Mouse (Mus musculus): ENCODE measurements around the gene Igfn1. TPM values are rescaled to one million over a fixed set of nuclear protein-coding genes. Genes with fewer than 3 reads are reported as not detected.

The Igfn1 gene
- total and polyA plus RNA-seq, 3 experiments = not detected

DNA sequence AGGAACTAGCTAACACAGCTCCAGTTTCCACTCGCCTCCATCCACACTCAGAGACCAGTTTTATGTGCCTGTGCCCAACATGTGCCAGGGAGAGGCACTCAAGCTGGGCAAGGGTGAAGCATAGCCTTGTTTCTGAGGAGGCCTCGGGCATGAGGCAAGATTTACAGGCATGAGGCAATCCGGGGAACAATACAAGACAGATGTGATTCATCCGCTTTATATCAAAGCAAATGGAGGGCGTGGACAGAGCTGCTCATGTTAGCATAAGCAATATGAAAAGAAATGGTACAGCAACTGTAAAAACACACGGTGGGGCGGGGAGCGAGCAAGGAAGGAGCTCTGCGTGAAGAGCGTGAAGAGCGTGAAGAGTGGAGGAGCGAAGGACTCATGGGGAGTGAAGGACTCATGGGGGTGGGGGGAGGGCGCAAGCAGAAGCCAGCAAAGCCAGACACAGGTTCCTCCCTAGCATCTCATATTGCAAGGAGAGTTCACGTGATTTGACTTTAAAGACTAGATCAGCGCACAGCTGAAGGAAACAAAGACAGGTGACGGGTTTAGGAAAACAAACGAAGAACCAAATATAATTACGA, 72.3 kb downstream of the Igfn1 start:
- TF ChIP-seq UBTF (IDR thresholded peaks at IDR 0.05; ENCODE audit: low read depth, low read length) (no peak), CHD2 (IDR thresholded peaks at IDR 0.05; ENCODE audit: low read length) (no peak), ETS1 (conservative IDR thresholded peaks at IDR 0.05; ENCODE audit: low read depth, low read length) (no peak), GABPA (IDR thresholded peaks at IDR 0.05; ENCODE audit: insufficient replicate concordance, low read depth, low read length) (no peak), JUND (conservative IDR thresholded peaks at IDR 0.05; ENCODE audit: low read depth, low read length) (no peak)
- Histone ChIP-seq H3K27ac (ENCODE audit: insufficient read depth, low read depth) (no peak overlapping the region), H3K36me3 (replicated peaks in 1 of 2; ENCODE audit: control insufficient read depth in 1 of 2, insufficient read depth in 1 of 2, low read length in 1 of 2) (no peaks in the 10 kb centered on the region), H3K4me3 (replicated peaks in 1 of 3; ENCODE audit: low read depth in 2 of 3, low read length in 2 of 3, poor library complexity in 1 of 3) (no peak overlapping the region), H3K79me2 (replicated peaks; ENCODE audit: control insufficient read depth, extremely low read depth, insufficient read depth, poor library complexity, severe bottlenecking) (no peaks in the 10 kb centered on the region), H3K9me3 (replicated peaks; ENCODE audit: low read length) (peaks cover 4% of the 10 kb centered on the region), H3K27me3 (replicated peaks) (peaks cover 46% of the 10 kb centered on the region), H3K9ac (ENCODE audit: insufficient read depth, low read depth) (no peak overlapping the region), H3K4me2 (ENCODE audit: insufficient read depth, low read depth, poor library complexity, severe bottlenecking) (no peak overlapping the region), H3K4me1 (ENCODE audit: control insufficient read depth in 1 of 2, insufficient read depth in 2 of 2) (peaks cover 7 to 44% of the 10 kb centered on the region in 2 experiments)
- DNase-seq (ENCODE audit: extremely low read depth) = no peak
- in situ Hi-C loops (cut with MboI; ENCODE audit: low pct_ligation_motif_present, low pct_unique_long_range_greater_than_20kb, low sequenced_read_pairs) (no loop called here), dilution Hi-C loops (cut with MboI; ENCODE audit: extremely low pct_ligation_motif_present, extremely low pct_unique_long_range_greater_than_20kb, low sequenced_read_pairs) (no loop called here)

DNA sequence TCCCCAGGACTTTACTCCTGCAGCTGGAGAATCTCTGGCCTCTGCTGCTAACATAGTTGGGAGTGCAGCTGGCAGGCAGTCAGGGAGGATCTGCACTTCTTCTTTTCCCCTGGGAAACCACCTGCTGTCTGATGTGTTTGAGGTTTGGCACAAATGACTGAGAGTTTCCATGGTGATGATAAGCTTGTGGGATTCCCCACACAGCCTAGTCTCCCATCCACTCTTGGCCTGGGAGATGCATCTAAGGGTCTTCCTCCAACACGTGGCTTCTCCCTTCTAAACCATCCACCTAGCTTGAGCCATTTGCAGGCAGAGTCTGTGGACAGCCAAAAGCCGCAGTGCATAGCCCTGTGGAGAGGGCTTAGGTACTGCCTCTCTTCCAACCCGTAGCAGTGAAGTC, 76.3 kb downstream of the Igfn1 start:
- peaks cover 11 to 48% of the 10 kb centered on the region in 2 experiments for H3K4me1 ChIP-seq (ENCODE audit: control insufficient read depth in 1 of 2, insufficient read depth in 2 of 2)
- H3K4me2 ChIP-seq (ENCODE audit: insufficient read depth, low read depth, poor library complexity, severe bottlenecking) = peak overlapping the region; percentile 24
- H3K4me3 ChIP-seq (replicated peaks in 1 of 3; ENCODE audit: low read depth in 2 of 3, low read length in 2 of 3, poor library complexity in 1 of 3) = no peak overlapping the region
- H3K27me3 ChIP-seq (replicated peaks) = peaks cover 46% of the 10 kb centered on the region
- no peaks in the 10 kb centered on the region for H3K79me2 ChIP-seq (replicated peaks; ENCODE audit: control insufficient read depth, extremely low read depth, insufficient read depth, poor library complexity, severe bottlenecking)
- peak; percentile 95 for DNase-seq (ENCODE audit: extremely low read depth)
- H3K9me3 ChIP-seq (replicated peaks; ENCODE audit: low read length) = peaks cover 4% of the 10 kb centered on the region
- no peak overlapping the region for H3K27ac ChIP-seq (ENCODE audit: insufficient read depth, low read depth)
- in situ Hi-C loops (cut with MboI; ENCODE audit: low pct_ligation_motif_present, low pct_unique_long_range_greater_than_20kb, low sequenced_read_pairs) (no loop called here), dilution Hi-C loops (cut with MboI; ENCODE audit: extremely low pct_ligation_motif_present, extremely low pct_unique_long_range_greater_than_20kb, low sequenced_read_pairs) (no loop called here)
- H3K36me3 ChIP-seq (replicated peaks in 1 of 2; ENCODE audit: control insufficient read depth in 1 of 2, insufficient read depth in 1 of 2, low read length in 1 of 2) = no peaks in the 10 kb centered on the region
- H3K9ac ChIP-seq (ENCODE audit: insufficient read depth, low read depth) = no peak overlapping the region
- TF ChIP-seq ETS1 (conservative IDR thresholded peaks at IDR 0.05; ENCODE audit: low read depth, low read length) (peak; percentile 91), CHD1 (IDR thresholded peaks at IDR 0.05; ENCODE audit: low read depth, low read length) (no peak), RAD21 (IDR thresholded peaks at IDR 0.05; ENCODE audit: low read depth, low read length) (no peak), ZMIZ1 (IDR thresholded peaks at IDR 0.05; ENCODE audit: low read depth, low read length) (no peak), TCF12 (IDR thresholded peaks at IDR 0.05; ENCODE audit: low read depth, low read length) (peak; percentile 99), JUN (IDR thresholded peaks at IDR 0.05; ENCODE audit: insufficient read depth, low read depth, low read length) (peak; percentile 86), USF2 (conservative IDR thresholded peaks at IDR 0.05; ENCODE audit: low read depth, low read length) (no peak), BHLHE40 (IDR thresholded peaks at IDR 0.05; ENCODE audit: low read depth, low read length) (peak; percentile 68), CHD2 (IDR thresholded peaks at IDR 0.05; ENCODE audit: low read length) (peak; percentile 68; the same call in 1 of the 2 replicates), MYC (IDR thresholded peaks at IDR 0.05; ENCODE audit: low read depth, low read length) (peak; percentile 83), E2F4 (IDR thresholded peaks at IDR 0.05; ENCODE audit: insufficient replicate concordance, low read depth, low read length) (no peak), ZC3H11A (IDR thresholded peaks at IDR 0.05; ENCODE audit: low read depth, low read length) (no peak), MEF2A (IDR thresholded peaks at IDR 0.05; ENCODE audit: borderline replicate concordance, low read depth, low read length) (peak; percentile 63; the same call in 1 of the 2 replicates), IRF4 (IDR thresholded peaks at IDR 0.05; ENCODE audit: low read depth, low read length) (peak; percentile 91), MAX (IDR thresholded peaks at IDR 0.05; ENCODE audit: low read length) (peak; percentile 86), JUND (conservative IDR thresholded peaks at IDR 0.05; ENCODE audit: low read depth, low read length) (peak; percentile 74), SIN3A (IDR thresholded peaks at IDR 0.05; ENCODE audit: low read length) (peak; percentile 75; the same call in 1 of the 2 replicates), MAFK (IDR thresholded peaks at IDR 0.05; ENCODE audit: insufficient replicate concordance, low read length) (0 out of 2 replicates have a peak, but pooled peaks have one; percentile 27), ZNF384 (IDR thresholded peaks at IDR 0.05; ENCODE audit: low read depth, low read length) (peak; percentile 24; the same call in 1 of the 2 replicates), NRF1 (IDR thresholded peaks at IDR 0.05; ENCODE audit: low read depth, low read length) (no peak), POLR2AphosphoS2 (IDR thresholded peaks at IDR 0.05; ENCODE audit: low read depth, low read length) (no peak), TBP (conservative IDR thresholded peaks at IDR 0.05; ENCODE audit: low read depth, low read length) (no peak), ELF1 (IDR thresholded peaks at IDR 0.05; ENCODE audit: low read depth, low read length) (no peak), CTCF (conservative IDR thresholded peaks at IDR 0.05 in 1 of 2, IDR thresholded peaks at IDR 0.05 in 1 of 2; ENCODE audit: low read depth in 2 of 2, low read length in 2 of 2) (no peak), ZKSCAN1 (IDR thresholded peaks at IDR 0.05; ENCODE audit: borderline replicate concordance, low read depth, low read length) (no peak), UBTF (IDR thresholded peaks at IDR 0.05; ENCODE audit: low read depth, low read length) (no peak), EP300 (IDR thresholded peaks at IDR 0.05; ENCODE audit: low read length) (peak; percentile 98), USF1 (IDR thresholded peaks at IDR 0.05; ENCODE audit: low read depth, low read length) (no peak), RCOR1 (conservative IDR thresholded peaks at IDR 0.05; ENCODE audit: low read depth, low read length) (peak; percentile 74; the same call in 1 of the 2 replicates), NELFE (IDR thresholded peaks at IDR 0.05; ENCODE audit: low read depth, low read length) (no peak), PAX5 (IDR thresholded peaks at IDR 0.05; ENCODE audit: low read length) (no peak)

All from CH12.LX (cell line).